Mouse (Mus musculus) midbrain, embryonic 11.5 days (tissue): Measurements from ENCODE around the gene Cyp2j8. TPM values are rescaled to one million over a fixed set of nuclear protein-coding genes. Genes with fewer than 3 reads are reported as not detected.

Experiments used
- polyA plus RNA-seq: library from polyadenylated mRNA; unstranded; fragments of >200 nt; fragmentation: Nextera tagmentation; extraction: Ambion mirVana; gene quantifications from 2 replicates; pipeline ENCODE4 v1.2.1, GENCODE M21; 2014

Cyp2j8 gene
- polyA plus RNA-seq, 1 experiment from 2014 or later = not detected

Other genes starting within 250 kb of the Cyp2j8 start
- not detected in 2 replicates for gene Cyp2j11, start 158.7 kb downstream of the Cyp2j8 start, polyA plus RNA-seq
- gene Cyp2j6, start 46.3 kb upstream of the Cyp2j8 start, polyA plus RNA-seq = 2.9 TPM in 2 replicates
- gene Cyp2j9, start 84.2 kb upstream of the Cyp2j8 start, polyA plus RNA-seq = 0.94 and 0.98 TPM in 2 replicates
- not detected in 2 replicates for gene Cyp2j5, start 156.8 kb upstream of the Cyp2j8 start, polyA plus RNA-seq